Mouse (Mus musculus) liver, embryonic 12.5 days (tissue): Measurements from ENCODE around the gene Ube2a. TPM values are rescaled to one million over a fixed set of nuclear protein-coding genes. Genes with fewer than 3 reads are reported as not detected.
"Not testable (repeated sequence)": the region's sequence is repeated elsewhere in the genome, so short reads cannot be mapped to it uniquely, and the experiment has no call there.

Source experiments
- ATAC-seq: fragments of 200-750 bp; cut with Nextera tagmentation; 2 replicates; pipeline ENCODE4 v1.8.0; 2017; ENCODE audit warnings: moderate number of reproducible peaks, mild to moderate bottlenecking, moderate library complexity
- H3K27ac ChIP-seq: fragments of 300-500 bp; sonication (generic); 2 replicates; pipeline ENCODE4 v1.5.1; 2016; ENCODE audit warnings: mild to moderate bottlenecking
- H3K27me3 ChIP-seq: fragments of 300-500 bp; sonication (generic); replicated peaks from 2 replicates; pipeline ENCODE4 v1.6.1; 2016; ENCODE audit warnings: mild to moderate bottlenecking, moderate library complexity
- H3K36me3 ChIP-seq: fragments of 300-500 bp; sonication (generic); 2 replicates; pipeline ENCODE4 v1.6.1; 2016; ENCODE audit warnings: mild to moderate bottlenecking, moderate library complexity
- H3K4me1 ChIP-seq: fragments of 300-500 bp; sonication (generic); 2 replicates; pipeline ENCODE4 v1.6.1; 2016
- H3K4me2 ChIP-seq: fragments of 300-500 bp; sonication (generic); 2 replicates; pipeline ENCODE4 v1.6.1; 2016; ENCODE audit warnings: mild to moderate bottlenecking, moderate library complexity
- H3K4me3 ChIP-seq: fragments of 300-500 bp; sonication (generic); 2 replicates; pipeline ENCODE4 v1.5.1; 2016; ENCODE audit warnings: mild to moderate bottlenecking, moderate library complexity
- H3K9ac ChIP-seq: fragments of 300-500 bp; sonication (generic); 2 replicates; pipeline ENCODE4 v1.6.1; 2016; ENCODE audit warnings: mild to moderate bottlenecking, moderate library complexity
- H3K9me3 ChIP-seq: fragments of 300-500 bp; sonication (generic); replicated peaks from 2 replicates; pipeline ENCODE4 v1.6.1; 2016; ENCODE audit warnings: mild to moderate bottlenecking, moderate library complexity
- WGBS: fragments of 180-500 bp; shearing (Covaris S2); methylation state at CpG from one replicate; pipeline ENCODE4 v1.1.7; 2016; ENCODE audit not compliant: insufficient replicate concordance; 5-methylcytosine and 5-hydroxymethylcytosine counted together
- polyA plus RNA-seq: library from polyadenylated mRNA; unstranded; fragments of >200 nt; fragmentation: Nextera tagmentation; extraction: Ambion mirVana; gene quantifications from 2 replicates; pipeline ENCODE4 v1.2.1, GENCODE M21; 2016

Ube2a gene
- polyA plus RNA-seq, 1 experiment from 2014 or later: 88.0 TPM

DNA sequence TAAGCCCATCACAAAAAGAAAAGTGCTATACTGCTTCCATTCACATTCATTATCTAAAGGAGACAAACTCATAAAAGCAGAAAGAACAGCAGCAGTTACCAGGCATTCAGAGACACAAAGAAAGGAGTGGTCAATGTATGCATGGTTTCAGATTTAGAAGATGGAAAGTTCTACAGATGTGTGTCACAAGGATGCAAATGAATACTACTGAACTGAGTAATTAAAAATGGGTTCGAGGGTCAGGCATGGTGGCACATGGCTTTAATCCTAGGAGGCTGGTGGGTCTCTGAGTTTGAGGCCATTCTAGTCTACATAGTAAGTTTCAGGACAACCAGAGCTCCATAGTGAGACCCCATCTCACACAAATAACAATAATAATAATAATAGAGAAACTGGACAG lies 26.5 kb upstream of the Ube2a start:
- H3K9me3 ChIP-seq: no peaks in the 10 kb centered on the region
- H3K4me1 ChIP-seq: no peaks in the 10 kb centered on the region
- no peak for ATAC-seq
- H3K27me3 ChIP-seq: no peaks in the 10 kb centered on the region
- WGBS: 86% methylated on average over 1 of the region's 1 CpGs
- H3K4me2 ChIP-seq: no peak overlapping the region
- no peak overlapping the region for H3K4me3 ChIP-seq
- H3K36me3 ChIP-seq: peaks cover 7% of the 10 kb centered on the region
- H3K27ac ChIP-seq: no peak overlapping the region
- H3K9ac ChIP-seq: no peak overlapping the region

GRCm38 (mm10) chrX:36852631-36853030 lies 21.1 kb upstream of the Ube2a start:
- no peak for ATAC-seq
- Histone ChIP-seq H3K4me3 (no peak overlapping the region), H3K27ac (no peak overlapping the region), H3K27me3 (no peaks in the 10 kb centered on the region), H3K9me3 (no peaks in the 10 kb centered on the region), H3K4me2 (no peak overlapping the region), H3K4me1 (no peaks in the 10 kb centered on the region), H3K36me3 (peaks cover 32% of the 10 kb centered on the region), H3K9ac (no peak overlapping the region)
- WGBS: 76% methylated on average over 8 of the region's 8 CpGs

GRCm38 (mm10) chrX:36863766-36864608 lies 9.7 kb upstream of the Ube2a start:
- WGBS: 7% methylated on average over 43 of the region's 44 CpGs
- Histone ChIP-seq H3K27me3 (no peaks in the 10 kb centered on the region), H3K4me2 (peak overlapping the region; percentile 68), H3K9me3 (no peaks in the 10 kb centered on the region), H3K9ac (peak overlapping the region; percentile 66), H3K36me3 (0 out of 2 replicates have a peak, but pooled peaks cover 4% of the 10 kb centered on the region), H3K27ac (peak overlapping the region; percentile 80), H3K4me3 (peak overlapping the region; percentile 64), H3K4me1 (peaks cover 11% of the 10 kb centered on the region)
- ATAC-seq: peak; percentile 88

GRCm38 (mm10) chrX:36864609-36865328 lies 8.9 kb upstream of the Ube2a start:
- 47% methylated on average over 8 of the region's 8 CpGs for WGBS
- Histone ChIP-seq H3K27me3 (no peaks in the 10 kb centered on the region), H3K9ac (peak overlapping the region; percentile 66; the same call in 1 of the 2 replicates), H3K4me3 (peak overlapping the region; percentile 64), H3K27ac (peak overlapping the region; percentile 80; the same call in 1 of the 2 replicates), H3K36me3 (0 out of 2 replicates have a peak, but pooled peaks cover 4% of the 10 kb centered on the region), H3K4me2 (peak overlapping the region; percentile 68), H3K4me1 (peaks cover 11% of the 10 kb centered on the region), H3K9me3 (no peaks in the 10 kb centered on the region)
- ATAC-seq: 0 out of 2 replicates have a peak, but pooled peaks have one; percentile 11

GRCm38 (mm10) chrX:36870372-36870771 lies 3.3 kb upstream of the Ube2a start:
- WGBS: 36% methylated on average over 3 of the region's 3 CpGs
- no peak overlapping the region for H3K9ac ChIP-seq
- H3K27ac ChIP-seq: no peak overlapping the region
- ATAC-seq: no peak
- no peak overlapping the region for H3K4me3 ChIP-seq
- H3K36me3 ChIP-seq: no peaks in the 10 kb centered on the region
- H3K27me3 ChIP-seq: peaks cover 6% of the 10 kb centered on the region; the same call in 1 of the 2 replicates
- no peaks in the 10 kb centered on the region for H3K9me3 ChIP-seq
- no peak overlapping the region for H3K4me2 ChIP-seq
- peaks cover 8% of the 10 kb centered on the region; the same call in 1 of the 2 replicates for H3K4me1 ChIP-seq

DNA sequence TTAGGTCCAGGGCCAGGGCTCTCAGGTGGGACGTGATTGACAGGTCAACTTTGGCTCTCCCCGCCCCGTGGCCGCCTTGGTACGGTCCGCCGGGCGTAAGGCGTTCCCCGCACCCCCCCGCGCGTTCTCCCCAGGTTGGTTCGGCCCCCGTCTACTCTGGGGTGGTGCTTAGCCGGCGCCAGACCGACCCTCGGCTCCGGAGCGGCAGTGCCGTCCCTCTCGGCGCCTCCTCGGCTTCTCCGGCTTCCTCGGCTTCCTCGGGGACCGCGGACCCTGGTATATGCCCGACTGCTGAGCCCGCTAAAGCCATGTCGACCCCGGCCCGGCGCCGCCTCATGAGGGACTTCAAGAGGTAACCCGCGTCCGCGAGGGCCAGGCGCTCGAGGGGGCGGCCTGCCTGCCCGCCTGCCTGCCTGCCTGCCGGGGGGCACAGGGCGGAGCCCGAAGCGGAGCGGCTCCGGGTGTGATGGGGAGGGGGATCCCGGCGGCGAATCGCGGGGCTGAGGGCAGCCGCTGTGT lies 537 bp downstream of the Ube2a start:
- ATAC-seq: peak; percentile 95

DNA sequence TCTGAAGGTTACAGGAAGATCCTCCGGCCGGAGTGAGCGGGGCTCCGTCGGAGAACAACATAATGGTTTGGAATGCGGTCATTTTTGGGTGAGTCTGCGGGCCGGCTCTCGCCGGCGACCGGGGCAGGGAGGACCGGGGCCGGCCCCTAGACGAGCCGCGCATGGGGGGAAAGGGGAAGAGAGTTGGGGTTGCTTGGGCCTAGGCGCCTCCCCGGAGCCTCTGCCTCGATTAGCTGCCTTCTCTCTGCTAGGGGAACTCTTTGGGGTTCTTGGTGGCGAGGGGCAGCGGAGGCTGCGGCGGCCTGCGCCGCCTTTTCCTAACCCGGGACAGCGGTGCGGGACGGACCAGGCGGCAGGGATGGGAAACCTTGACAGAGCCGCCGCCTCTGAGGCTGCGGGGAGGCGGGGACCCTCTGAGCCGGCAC lies 1.0 kb downstream of the Ube2a start:
- peak; percentile 40 for ATAC-seq
- H3K4me1 ChIP-seq: peaks cover 12% of the 10 kb centered on the region; the same call in 1 of the 2 replicates
- H3K36me3 ChIP-seq: peaks cover 5% of the 10 kb centered on the region
- H3K9me3 ChIP-seq: no peaks in the 10 kb centered on the region
- peak overlapping the region; percentile 82 for H3K4me3 ChIP-seq
- peak overlapping the region; percentile 78 for H3K27ac ChIP-seq
- 9% methylated on average over 34 of the region's 36 CpGs for WGBS
- peak overlapping the region; percentile 91 for H3K9ac ChIP-seq
- H3K4me2 ChIP-seq: peak overlapping the region; percentile 79
- peaks cover 6% of the 10 kb centered on the region; the same call in 1 of the 2 replicates for H3K27me3 ChIP-seq

More for the DNA sequence above, 537 bp downstream of the Ube2a start:
- H3K4me2 ChIP-seq: peak overlapping the region; percentile 79
- 7% methylated on average over 56 of the region's 57 CpGs for WGBS
- no peaks in the 10 kb centered on the region for H3K9me3 ChIP-seq
- H3K9ac ChIP-seq: peak overlapping the region; percentile 91
- H3K27ac ChIP-seq: peak overlapping the region; percentile 78
- peak overlapping the region; percentile 82 for H3K4me3 ChIP-seq
- peaks cover 5% of the 10 kb centered on the region for H3K36me3 ChIP-seq
- peaks cover 6% of the 10 kb centered on the region; the same call in 1 of the 2 replicates for H3K27me3 ChIP-seq
- peaks cover 12% of the 10 kb centered on the region; the same call in 1 of the 2 replicates for H3K4me1 ChIP-seq

- ATAC-seq: no peak
- no peak overlapping the region for H3K27ac ChIP-seq
- H3K9ac ChIP-seq: no peak overlapping the region
- peaks cover 52% of the 10 kb centered on the region for H3K36me3 ChIP-seq
- H3K4me3 ChIP-seq: no peak overlapping the region
- no peak overlapping the region for H3K4me2 ChIP-seq
- no peaks in the 10 kb centered on the region for H3K9me3 ChIP-seq
- H3K4me1 ChIP-seq: no peaks in the 10 kb centered on the region
- WGBS: 74% methylated on average over 1 of the region's 1 CpGs
- no peaks in the 10 kb centered on the region for H3K27me3 ChIP-seq
Measured at GRCm38 (mm10) chrX:36884719-36885118, 11.0 kb downstream of the Ube2a start.

DNA sequence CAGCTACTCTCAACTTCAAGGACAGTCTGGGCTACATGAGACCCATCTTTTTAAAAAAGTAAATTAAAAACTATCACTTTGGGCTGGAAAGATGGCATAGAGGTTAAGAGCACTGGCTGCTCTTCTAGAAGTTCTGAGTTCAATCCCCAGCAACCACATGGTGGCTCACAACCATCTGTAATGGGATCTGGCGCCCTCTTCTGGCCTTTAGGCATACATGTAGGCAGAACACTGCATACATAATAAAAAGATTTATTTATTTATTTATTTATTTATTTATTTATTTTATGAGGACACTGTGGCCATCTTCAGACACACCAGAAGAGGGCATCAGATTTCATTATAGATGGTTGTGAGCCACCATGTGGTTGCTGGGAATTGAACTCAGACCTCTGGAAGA lies 25.2 kb downstream of the Ube2a start:
- H3K27ac ChIP-seq, H3K27me3 ChIP-seq, H3K9ac ChIP-seq, H3K9me3 ChIP-seq, H3K4me2 ChIP-seq, H3K36me3 ChIP-seq, ATAC-seq, H3K4me3 ChIP-seq: not testable (repeated sequence)
- 19% methylated on average over 1 of the region's 1 CpGs for WGBS
- H3K4me1 ChIP-seq: peaks cover 15% of the 10 kb centered on the region; the same call in 1 of the 2 replicates

- H3K9me3 ChIP-seq: no peaks in the 10 kb centered on the region
- peaks cover 15% of the 10 kb centered on the region; the same call in 1 of the 2 replicates for H3K4me1 ChIP-seq
- H3K27me3 ChIP-seq: no peaks in the 10 kb centered on the region
- H3K36me3 ChIP-seq: no peaks in the 10 kb centered on the region
- no peak for ATAC-seq
- H3K27ac ChIP-seq: no peak overlapping the region
- H3K4me3 ChIP-seq: peak overlapping the region; percentile 70
- peak overlapping the region; percentile 78 for H3K9ac ChIP-seq
- 42% methylated on average over 3 of the region's 3 CpGs for whole genome bisulfite sequencing
- peak overlapping the region; percentile 80 for H3K4me2 ChIP-seq
Measured at GRCm38 (mm10) chrX:36901655-36902054, 28.0 kb downstream of the Ube2a start.

- H3K9ac ChIP-seq: peak within 1 kb of the TSS; percentile 78
- ATAC-seq: peak; percentile 72
- no peaks in the 10 kb centered on the region for H3K27me3 ChIP-seq
- peak within 1 kb of the TSS; percentile 70 for H3K27ac ChIP-seq
- H3K4me2 ChIP-seq: peak within 1 kb of the TSS; percentile 80
- WGBS: 9% methylated on average over 46 of the region's 47 CpGs
- H3K36me3 ChIP-seq: no peaks in the 10 kb centered on the region
- no peaks in the 10 kb centered on the region for H3K9me3 ChIP-seq
- H3K4me3 ChIP-seq: peak within 1 kb of the TSS; percentile 70
- peaks cover 15% of the 10 kb centered on the region; the same call in 1 of the 2 replicates for H3K4me1 ChIP-seq
Measured at GRCm38 (mm10) chrX:36902321-36903114, 28.8 kb downstream of the Ube2a start, which contains the start of gene Nkrf. Nkrf (minus strand) TSS chrX:36902899.
